Mouse (Mus musculus): ENCODE data around the gene Gm10096.
"Not testable (repeated sequence)": the region's sequence is repeated elsewhere in the genome, so short reads cannot be mapped to it uniquely, and the experiment has no call there.

Gm10096 gene

DNA sequence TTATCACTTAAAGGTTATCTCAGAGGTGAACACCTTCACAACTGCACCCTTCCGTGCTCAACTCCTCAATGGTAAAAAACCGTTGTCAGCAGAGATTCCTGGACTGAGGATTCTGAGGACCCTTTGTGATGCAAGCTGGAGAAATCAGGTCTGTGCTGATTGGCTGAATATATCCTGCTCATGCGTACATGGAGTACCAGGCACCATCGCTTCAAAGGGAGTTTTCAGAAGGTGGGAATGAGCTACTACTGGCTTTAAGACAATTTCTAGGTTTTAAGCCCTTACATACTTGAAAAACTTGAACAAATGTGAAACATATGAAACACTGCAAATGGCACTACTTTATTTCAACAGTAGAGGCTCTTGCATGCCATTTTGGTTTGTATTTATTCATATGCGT is at the start of gene Gm10096:
Gm10096 (minus strand) TSS at position 101 of the 400 bp plus-strand sequence.
- DNase-seq = not testable (repeated sequence)

Measured in thymus, postnatal 36 days (tissue).